Mouse (Mus musculus) heart, postnatal 0 days (tissue): ENCODE results near the gene Ankrd28.

Experiments used
- CTCF ChIP-seq: IDR thresholded peaks from 2 replicates; pipeline ENCODE4 v1.5.1; 2016; ENCODE audit warnings: antibody characterized with exemption, control low read depth, low read depth
- EP300 ChIP-seq: IDR thresholded peaks from 2 replicates; pipeline ENCODE4 v1.6.1; 2016; ENCODE audit warnings: antibody characterized with exemption, low read depth

GRCm38 (mm10) chr14:31651206-31651605 is 179.2 kb downstream of the Ankrd28 start:
- TF ChIP-seq CTCF (no peak), EP300 (no peak)
